Mouse (Mus musculus): ENCODE data around the gene Ndufs1. TPM values are rescaled to one million over a fixed set of nuclear protein-coding genes. Genes with fewer than 3 reads are reported as not detected.

The Ndufs1 gene
- polyA plus RNA-seq, 1 experiment from 2014 or later, result 86.5 TPM

DNA sequence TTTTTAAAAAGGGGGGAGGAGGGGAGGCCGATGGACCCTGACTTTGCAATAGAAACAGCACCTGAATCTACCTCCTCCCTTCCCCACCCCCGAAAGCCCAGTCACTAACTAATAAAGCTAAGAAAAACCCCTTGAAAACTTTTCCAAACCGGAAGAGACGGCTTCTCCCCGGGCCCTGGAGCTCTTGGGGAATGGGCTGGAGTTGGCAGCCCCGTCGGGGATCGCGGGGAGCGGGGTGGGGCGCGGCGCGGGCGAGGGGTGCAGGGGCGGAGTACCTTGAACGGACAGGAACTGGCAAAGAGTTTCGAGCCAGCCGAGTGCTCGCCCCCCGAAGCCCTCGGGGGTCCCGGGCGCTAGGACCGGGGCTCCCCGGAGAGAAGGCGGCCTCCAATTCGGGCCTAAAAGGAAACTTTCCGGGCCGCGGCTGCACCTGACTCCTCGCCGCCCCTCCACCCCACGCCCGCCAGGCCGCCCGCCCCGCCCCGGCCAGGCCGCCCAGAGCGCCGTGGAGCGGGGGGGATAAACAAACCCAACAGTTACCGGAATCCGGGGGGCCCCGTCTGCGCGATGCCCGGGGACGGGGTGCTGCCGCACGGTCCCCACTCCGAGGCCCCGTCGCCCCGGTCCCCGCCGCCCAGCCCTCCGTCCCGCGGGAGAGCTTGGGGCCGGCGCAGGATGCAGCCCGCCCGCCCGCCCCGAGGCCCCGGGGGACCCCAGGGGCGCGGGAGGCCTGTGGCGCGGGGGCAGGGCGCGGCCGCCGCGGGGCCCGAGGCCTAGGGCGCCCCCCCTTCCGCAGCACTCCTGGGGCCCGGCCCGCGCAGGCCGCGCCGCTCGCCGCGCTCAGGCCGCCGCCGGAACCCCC, 63.1 kb downstream of the Ndufs1 start:
- DNase-seq (ENCODE audit: low spot score), result peak; percentile 73

DNA sequence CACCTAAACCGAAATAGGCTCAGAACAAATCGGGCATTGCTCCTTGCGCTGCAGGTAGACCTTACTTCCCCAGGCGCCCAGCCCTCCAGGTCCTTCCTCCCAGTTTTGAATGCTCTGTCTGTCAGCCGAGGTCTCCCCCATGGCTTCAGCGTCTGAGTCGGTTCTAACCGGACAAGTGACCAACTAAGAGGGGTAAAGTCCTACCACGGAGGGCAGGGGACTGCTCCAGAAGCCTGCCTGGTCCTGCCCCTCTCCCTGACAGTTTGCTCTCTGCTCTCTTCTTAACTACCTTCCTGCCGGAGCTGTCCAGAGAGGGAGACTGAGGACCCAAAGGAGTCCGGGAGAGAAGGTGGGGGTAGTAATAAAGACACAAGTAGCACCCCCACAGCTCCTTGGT, 63.8 kb downstream of the Ndufs1 start:
- Histone ChIP-seq H3K9ac (ENCODE audit: low read length) (peak overlapping the region; percentile 100), H3K4me2 (replicated peaks; ENCODE audit: low read depth) (peak overlapping the region; percentile 82), H3K27me3 (ENCODE audit: control insufficient read depth, insufficient read depth, low read length) (no peaks in the 10 kb centered on the region), H3K9me3 (ENCODE audit: control insufficient read depth, low read length) (no peaks in the 10 kb centered on the region), H3K4me3 (ENCODE audit: low read depth, low read length) (peak overlapping the region; percentile 96), H3K4me1 (replicated peaks; ENCODE audit: control insufficient read depth, insufficient read depth) (0 out of 2 replicates have a peak, but pooled peaks cover 3% of the 10 kb centered on the region), H3K36me3 (ENCODE audit: control insufficient read depth, insufficient read depth, low read length) (no peaks in the 10 kb centered on the region; the same call in 1 of the 2 replicates), H3K27ac (replicated peaks) (peak overlapping the region; percentile 100)
- ATAC-seq (ENCODE audit: low FRiP score, low TSS enrichment) (peak; percentile 19; the same call in 1 of the 2 replicates), DNase-seq (ENCODE audit: low spot score) (peak; percentile 50)
- TF ChIP-seq EP300 (optimal IDR thresholded peaks at IDR 0.05) (no peak), CTCF (IDR thresholded peaks at IDR 0.05; ENCODE audit: low read depth) (no peak)
- WGBS, result under 1% methylated on average over 11 of the region's 11 CpGs

More for the DNA sequence above, 63.1 kb downstream of the Ndufs1 start:
- WGBS, result 1% methylated on average over 55 of the region's 92 CpGs
- TF ChIP-seq CTCF (IDR thresholded peaks at IDR 0.05; ENCODE audit: low read depth), result no peak
- TF ChIP-seq EP300 (optimal IDR thresholded peaks at IDR 0.05), result no peak
- Histone ChIP-seq H3K4me1 (replicated peaks; ENCODE audit: control insufficient read depth, insufficient read depth) (0 out of 2 replicates have a peak, but pooled peaks cover 3% of the 10 kb centered on the region), H3K9ac (ENCODE audit: low read length) (peak overlapping the region; percentile 100), H3K36me3 (ENCODE audit: control insufficient read depth, insufficient read depth, low read length) (peaks cover 2% of the 10 kb centered on the region; the same call in 1 of the 2 replicates), H3K27me3 (ENCODE audit: control insufficient read depth, insufficient read depth, low read length) (no peaks in the 10 kb centered on the region), H3K9me3 (ENCODE audit: control insufficient read depth, low read length) (no peaks in the 10 kb centered on the region), H3K27ac (replicated peaks) (peak overlapping the region; percentile 100), H3K4me2 (replicated peaks; ENCODE audit: low read depth) (peak overlapping the region; percentile 82), H3K4me3 (ENCODE audit: low read depth, low read length) (peak overlapping the region; percentile 96)
- peak; percentile 62 for ATAC-seq (ENCODE audit: low FRiP score, low TSS enrichment)

DNA sequence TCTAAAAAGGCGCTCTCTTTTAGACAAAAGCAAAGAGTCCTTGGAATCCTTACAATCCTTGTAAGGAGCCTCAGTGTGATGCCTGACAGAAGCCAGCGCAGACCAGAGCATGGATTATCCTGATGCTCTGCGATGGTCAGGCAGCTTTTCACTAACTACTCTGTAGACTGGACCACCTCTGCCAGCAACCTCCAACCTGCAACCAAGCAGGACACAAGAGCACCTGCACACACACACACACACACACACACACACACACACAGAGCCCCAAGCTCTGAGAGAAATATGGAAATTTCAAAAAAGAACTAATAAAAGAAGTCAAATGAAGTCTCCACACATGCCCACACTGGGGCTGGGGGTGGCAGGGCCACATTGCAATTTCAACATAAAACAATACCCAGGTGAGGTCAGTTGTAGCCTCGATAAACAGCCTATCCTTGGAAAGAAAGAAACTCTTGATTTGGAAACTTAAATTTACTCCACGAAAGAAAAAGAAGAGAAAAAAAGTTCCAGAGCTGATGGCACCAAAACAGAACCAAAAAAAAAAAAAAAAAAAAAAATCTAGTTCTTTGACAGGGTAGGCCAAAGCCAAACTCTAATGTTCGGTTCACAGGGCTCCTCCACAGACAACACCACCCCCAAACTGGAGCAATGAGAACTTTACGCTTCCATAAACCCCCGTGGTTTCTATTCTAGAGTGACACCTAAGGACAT, 64.3 kb downstream of the Ndufs1 start:
- H3K9me3 ChIP-seq (ENCODE audit: control insufficient read depth, low read length), result no peaks in the 10 kb centered on the region
- peak overlapping the region; percentile 100 for H3K9ac ChIP-seq (ENCODE audit: low read length)
- WGBS, result 34% methylated on average over 8 of the region's 8 CpGs
- TF ChIP-seq CTCF (IDR thresholded peaks at IDR 0.05; ENCODE audit: low read depth) (no peak), EP300 (optimal IDR thresholded peaks at IDR 0.05) (no peak)
- H3K27me3 ChIP-seq (ENCODE audit: control insufficient read depth, insufficient read depth, low read length), result no peaks in the 10 kb centered on the region
- H3K4me3 ChIP-seq (ENCODE audit: low read depth, low read length), result peak overlapping the region; percentile 96
- no peak for ATAC-seq (ENCODE audit: low FRiP score, low TSS enrichment)
- no peak for DNase-seq (ENCODE audit: low spot score)
- no peaks in the 10 kb centered on the region for H3K36me3 ChIP-seq (ENCODE audit: control insufficient read depth, insufficient read depth, low read length)
- peak overlapping the region; percentile 100; the same call in 1 of the 2 replicates for H3K27ac ChIP-seq (replicated peaks)
- H3K4me2 ChIP-seq (replicated peaks; ENCODE audit: low read depth), result peak overlapping the region; percentile 82
- 0 out of 2 replicates have a peak, but pooled peaks cover 3% of the 10 kb centered on the region for H3K4me1 ChIP-seq (replicated peaks; ENCODE audit: control insufficient read depth, insufficient read depth)

DNA sequence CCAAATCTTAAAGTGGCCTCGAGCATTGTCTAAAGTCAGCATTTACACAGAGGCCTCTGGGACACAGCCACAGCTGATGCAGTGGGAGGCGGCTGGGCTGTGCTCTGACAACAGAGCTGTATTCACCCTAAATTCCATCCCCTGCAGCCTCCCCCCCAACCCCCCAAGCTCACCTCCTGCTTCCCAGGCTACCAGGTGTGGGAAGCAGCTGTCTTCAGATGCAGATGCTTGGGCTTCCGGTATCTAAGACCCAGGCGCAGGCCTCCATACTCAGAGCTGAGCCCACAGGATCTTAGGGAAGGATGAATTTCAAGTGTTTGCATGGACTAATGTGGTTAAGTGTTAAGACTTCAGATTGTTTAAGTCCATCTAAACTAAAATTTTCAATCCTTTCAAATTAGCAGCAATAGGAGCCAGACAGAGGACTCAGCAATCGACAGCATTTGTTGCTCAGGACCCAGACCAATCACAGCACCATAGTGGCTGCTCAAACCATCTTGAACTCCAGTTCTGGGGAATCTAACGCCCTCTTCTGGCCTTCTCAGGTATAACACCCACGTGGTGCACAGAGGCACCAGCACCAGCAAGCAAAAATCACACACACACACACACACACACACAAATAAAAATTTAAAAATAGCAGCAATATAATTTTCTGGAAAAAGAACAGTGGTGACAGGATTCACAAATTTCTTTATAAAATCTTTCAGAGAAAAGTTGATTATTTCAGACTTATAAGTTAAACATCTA, 65.9 kb downstream of the Ndufs1 start:
- no peak overlapping the region for H3K4me3 ChIP-seq (ENCODE audit: low read depth, low read length)
- no peak overlapping the region for H3K27ac ChIP-seq (replicated peaks)
- 0 out of 2 replicates have a peak, but pooled peaks cover 3% of the 10 kb centered on the region for H3K4me1 ChIP-seq (replicated peaks; ENCODE audit: control insufficient read depth, insufficient read depth)
- H3K9ac ChIP-seq (ENCODE audit: low read length), result no peak overlapping the region
- TF ChIP-seq CTCF (IDR thresholded peaks at IDR 0.05; ENCODE audit: low read depth) (peak; percentile 68), EP300 (optimal IDR thresholded peaks at IDR 0.05) (no peak)
- no peak overlapping the region for H3K4me2 ChIP-seq (replicated peaks; ENCODE audit: low read depth)
- ATAC-seq (ENCODE audit: low FRiP score, low TSS enrichment), result no peak
- no peaks in the 10 kb centered on the region for H3K27me3 ChIP-seq (ENCODE audit: control insufficient read depth, insufficient read depth, low read length)
- H3K9me3 ChIP-seq (ENCODE audit: control insufficient read depth, low read length), result no peaks in the 10 kb centered on the region
- WGBS, result 41% methylated on average over 7 of the region's 7 CpGs
- H3K36me3 ChIP-seq (ENCODE audit: control insufficient read depth, insufficient read depth, low read length), result no peaks in the 10 kb centered on the region
- peak; percentile 61 for DNase-seq (ENCODE audit: low spot score)

DNA sequence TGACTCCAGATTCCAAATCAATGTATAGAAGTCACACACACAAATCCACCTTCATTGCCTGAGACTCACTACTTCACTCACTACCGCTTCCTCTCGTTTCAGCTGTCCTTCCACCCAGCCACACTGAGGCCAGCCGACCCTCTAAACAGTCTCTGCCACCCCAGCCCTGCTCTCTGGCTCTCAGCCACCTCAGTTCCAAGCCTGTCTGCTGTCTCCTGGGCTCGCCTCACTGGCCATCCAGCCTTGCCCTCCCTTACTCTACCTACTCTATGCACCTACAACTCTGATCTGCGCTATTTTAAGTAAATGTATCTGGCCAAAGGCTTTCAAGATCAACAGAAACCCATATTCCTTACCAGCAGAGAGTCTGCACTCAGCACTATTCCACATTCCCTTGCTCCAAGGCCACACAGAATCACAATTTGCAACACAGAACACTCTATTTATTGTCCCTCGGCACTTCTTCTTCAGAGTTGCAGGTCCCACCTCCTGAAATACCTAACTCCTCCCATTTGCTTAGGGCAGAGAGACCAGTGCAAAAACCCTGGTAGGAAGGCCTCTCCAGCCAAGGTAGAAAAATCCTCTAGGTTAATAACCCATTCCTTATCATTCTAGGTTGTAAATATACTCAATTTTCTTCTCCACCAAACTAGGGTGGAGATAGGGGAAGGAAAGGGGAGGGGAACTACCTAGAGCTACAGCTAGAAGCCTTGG, 68.9 kb downstream of the Ndufs1 start:
- Histone ChIP-seq H3K36me3 (ENCODE audit: control insufficient read depth, insufficient read depth, low read length) (peaks cover 11% of the 10 kb centered on the region; the same call in 1 of the 2 replicates), H3K4me3 (ENCODE audit: low read depth, low read length) (no peak overlapping the region), H3K4me2 (replicated peaks; ENCODE audit: low read depth) (no peak overlapping the region), H3K9me3 (ENCODE audit: control insufficient read depth, low read length) (no peaks in the 10 kb centered on the region), H3K27ac (replicated peaks) (0 out of 2 replicates have a peak overlapping the region, but pooled peaks have one; percentile 30), H3K9ac (ENCODE audit: low read length) (no peak overlapping the region), H3K4me1 (replicated peaks; ENCODE audit: control insufficient read depth, insufficient read depth) (0 out of 2 replicates have a peak, but pooled peaks cover 3% of the 10 kb centered on the region), H3K27me3 (ENCODE audit: control insufficient read depth, insufficient read depth, low read length) (no peaks in the 10 kb centered on the region)
- DNase-seq (ENCODE audit: low spot score), result no peak
- no peak for TF ChIP-seq CTCF (IDR thresholded peaks at IDR 0.05; ENCODE audit: low read depth)
- no peak for TF ChIP-seq EP300 (optimal IDR thresholded peaks at IDR 0.05)
- no peak for ATAC-seq (ENCODE audit: low FRiP score, low TSS enrichment)
- WGBS, result 62% methylated on average over 6 of the region's 6 CpGs
